Mouse (Mus musculus) E14TG2a.4 (cell line): Measurements from ENCODE around the gene Pfkm.

Experiments
- H3K27me3 ChIP-seq: 2 replicates; pipeline ENCODE4 v1.6.1; 2014; ENCODE audit warnings: low read length, control low read depth; ENCODE audit not compliant: insufficient read depth
- H3K36me3 ChIP-seq: 2 replicates; pipeline ENCODE4 v1.6.1; 2014; ENCODE audit warnings: low read length, control low read depth; ENCODE audit not compliant: insufficient read depth
- H3K4me1 ChIP-seq: replicated peaks from 2 replicates; pipeline ENCODE4 v1.6.1; 2014; ENCODE audit warnings: low read depth, low read length, control low read depth
- H3K4me3 ChIP-seq: replicated peaks from 2 replicates; pipeline ENCODE4 v1.5.1; 2014; ENCODE audit warnings: mild to moderate bottlenecking, low read length
- H3K9me3 ChIP-seq: 2 replicates; pipeline ENCODE4 v1.6.1; 2014; ENCODE audit warnings: low read length, control low read depth
- CTCF ChIP-seq: conservative IDR thresholded peaks from 2 replicates; pipeline ENCODE4 v1.5.1; 2014; ENCODE audit warnings: low read length
- NANOG ChIP-seq: IDR thresholded peaks from 2 replicates; pipeline ENCODE4 v1.6.1; 2014; ENCODE audit warnings: borderline replicate concordance, low read length, mixed read lengths
- POU5F1 ChIP-seq: IDR thresholded peaks from 2 replicates; pipeline ENCODE4 v1.6.1; 2014; ENCODE audit warnings: low read length, borderline replicate concordance

Pfkm gene

GRCm38 (mm10) chr15:98108297-98109152, 16.1 kb downstream of the Pfkm start:
- no peaks in the 10 kb centered on the region for H3K36me3 ChIP-seq
- no peak for TF ChIP-seq POU5F1
- no peak for TF ChIP-seq NANOG
- TF ChIP-seq CTCF: no peak
- peaks cover 50% of the 10 kb centered on the region for H3K4me1 ChIP-seq
- H3K4me3 ChIP-seq: peak overlapping the region; percentile 79
- no peaks in the 10 kb centered on the region for H3K9me3 ChIP-seq
- H3K27me3 ChIP-seq: peaks cover 17% of the 10 kb centered on the region

- Histone ChIP-seq H3K4me1 (peaks cover 80% of the 10 kb centered on the region), H3K4me3 (no peak overlapping the region), H3K9me3 (no peaks in the 10 kb centered on the region), H3K36me3 (no peaks in the 10 kb centered on the region), H3K27me3 (0 out of 2 replicates have a peak, but pooled peaks cover 3% of the 10 kb centered on the region)
- TF ChIP-seq CTCF (no peak), NANOG (no peak), POU5F1 (no peak)
Measured at GRCm38 (mm10) chr15:98111791-98112190, 19.4 kb downstream of the Pfkm start.

- peaks cover 81% of the 10 kb centered on the region for H3K4me1 ChIP-seq
- peak overlapping the region; percentile 20; the same call in 1 of the 2 replicates for H3K4me3 ChIP-seq
- no peaks in the 10 kb centered on the region for H3K27me3 ChIP-seq
- TF ChIP-seq CTCF (no peak), POU5F1 (no peak), NANOG (no peak)
- no peaks in the 10 kb centered on the region for H3K36me3 ChIP-seq
- no peaks in the 10 kb centered on the region for H3K9me3 ChIP-seq
Measured at GRCm38 (mm10) chr15:98114098-98114851, 21.9 kb downstream of the Pfkm start.

- Histone ChIP-seq H3K4me3 (peak overlapping the region; percentile 20), H3K27me3 (no peaks in the 10 kb centered on the region), H3K36me3 (no peaks in the 10 kb centered on the region), H3K9me3 (no peaks in the 10 kb centered on the region), H3K4me1 (peaks cover 82% of the 10 kb centered on the region)
- TF ChIP-seq NANOG: 0 out of 2 replicates have a peak, but pooled peaks have one; percentile 11
- no peak for TF ChIP-seq POU5F1
- TF ChIP-seq CTCF: no peak
Measured at GRCm38 (mm10) chr15:98114852-98115778, 22.7 kb downstream of the Pfkm start.

- TF ChIP-seq NANOG (no peak), CTCF (no peak)
- no peaks in the 10 kb centered on the region for H3K27me3 ChIP-seq
- no peaks in the 10 kb centered on the region for H3K9me3 ChIP-seq
- H3K4me3 ChIP-seq: peak overlapping the region; percentile 20; the same call in 1 of the 2 replicates
- H3K36me3 ChIP-seq: no peaks in the 10 kb centered on the region
- peaks cover 83% of the 10 kb centered on the region for H3K4me1 ChIP-seq
Measured at GRCm38 (mm10) chr15:98115779-98116163, 23.4 kb downstream of the Pfkm start.

- TF ChIP-seq POU5F1 (no peak), NANOG (no peak), CTCF (no peak)
- H3K4me1 ChIP-seq: peaks cover 84% of the 10 kb centered on the region
- H3K27me3 ChIP-seq: no peaks in the 10 kb centered on the region
- H3K36me3 ChIP-seq: peaks cover 3% of the 10 kb centered on the region; the same call in 1 of the 2 replicates
- H3K4me3 ChIP-seq: no peak overlapping the region
- no peaks in the 10 kb centered on the region for H3K9me3 ChIP-seq
Measured at GRCm38 (mm10) chr15:98116287-98116686, 23.9 kb downstream of the Pfkm start.

GRCm38 (mm10) chr15:98119363-98119762, 27.0 kb downstream of the Pfkm start:
- no peak for TF ChIP-seq POU5F1
- no peak for TF ChIP-seq CTCF
- no peak for TF ChIP-seq NANOG
- no peak overlapping the region for H3K4me3 ChIP-seq
- H3K9me3 ChIP-seq: no peaks in the 10 kb centered on the region
- peaks cover 63% of the 10 kb centered on the region for H3K4me1 ChIP-seq
- H3K36me3 ChIP-seq: peaks cover 33% of the 10 kb centered on the region
- H3K27me3 ChIP-seq: no peaks in the 10 kb centered on the region

- TF ChIP-seq NANOG: no peak
- TF ChIP-seq POU5F1: no peak
- TF ChIP-seq CTCF: no peak
- peak overlapping the region; percentile 50 for H3K4me3 ChIP-seq
- peaks cover 54% of the 10 kb centered on the region for H3K4me1 ChIP-seq
- no peaks in the 10 kb centered on the region for H3K9me3 ChIP-seq
- peaks cover 38% of the 10 kb centered on the region for H3K36me3 ChIP-seq
- H3K27me3 ChIP-seq: no peaks in the 10 kb centered on the region
Measured at GRCm38 (mm10) chr15:98120831-98121230, 28.4 kb downstream of the Pfkm start.
